Mouse (Mus musculus) urinary bladder, postnatal 25 days (tissue): ENCODE data around the gene Tiparp.

Experiments
- DNase-seq: peaks from one replicate; pipeline ENCODE4 v3.0.0; 2022; ENCODE audit warnings: low spot score

Gene Tiparp

GRCm38 (mm10) chr3:65585291-65585690 is 57.1 kb downstream of the Tiparp start:
- DNase-seq = no peak

DNA sequence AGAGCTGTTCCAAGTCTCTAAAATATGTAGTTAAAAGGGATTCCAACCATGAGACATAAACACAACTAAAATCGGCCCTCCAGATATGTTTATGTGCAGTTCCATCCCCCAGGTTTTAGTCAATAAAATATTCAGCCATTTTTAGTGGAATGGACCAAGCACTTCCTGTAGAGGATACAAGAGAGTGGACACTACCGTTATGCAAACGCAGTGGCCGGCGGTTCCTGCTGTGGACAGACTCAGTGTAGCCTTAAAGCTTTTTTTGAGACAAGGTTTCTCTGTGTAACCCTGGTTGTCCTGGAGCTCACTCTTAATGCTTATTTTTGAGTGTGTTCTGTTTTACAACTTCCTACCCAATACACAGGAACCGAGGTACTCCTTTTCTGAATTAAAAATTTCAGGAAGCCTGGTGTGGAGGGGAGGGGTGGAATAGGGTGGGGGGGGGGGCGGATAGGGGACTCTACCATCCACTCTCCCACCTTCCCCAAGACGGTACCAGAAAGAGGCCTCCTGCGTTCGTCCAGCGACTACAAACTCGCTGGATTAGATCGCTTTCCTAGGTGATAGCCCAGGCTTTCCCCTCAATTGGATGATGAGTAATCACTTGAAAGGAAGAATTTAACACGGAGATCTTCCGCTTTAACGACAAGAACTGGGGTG is 57.7 kb downstream of the Tiparp start:
- no peak for DNase-seq

GRCm38 (mm10) chr3:65586483-65586905 is 58.3 kb downstream of the Tiparp start:
- peak; percentile 26 for DNase-seq

GRCm38 (mm10) chr3:65586966-65587365 is 58.8 kb downstream of the Tiparp start:
- DNase-seq = no peak

- DNase-seq = no peak
Measured at GRCm38 (mm10) chr3:65588424-65588823, 60.2 kb downstream of the Tiparp start.

- DNase-seq = no peak
Measured at GRCm38 (mm10) chr3:65592850-65593249, 64.6 kb downstream of the Tiparp start.

GRCm38 (mm10) chr3:65594493-65594892 is 66.3 kb downstream of the Tiparp start:
- no peak for DNase-seq

- no peak for DNase-seq
Measured at GRCm38 (mm10) chr3:65595196-65595595, 67.0 kb downstream of the Tiparp start.

- no peak for DNase-seq
Measured at GRCm38 (mm10) chr3:65598071-65598830, 70.0 kb downstream of the Tiparp start.

GRCm38 (mm10) chr3:65599151-65599550 is 70.9 kb downstream of the Tiparp start:
- no peak for DNase-seq

DNA sequence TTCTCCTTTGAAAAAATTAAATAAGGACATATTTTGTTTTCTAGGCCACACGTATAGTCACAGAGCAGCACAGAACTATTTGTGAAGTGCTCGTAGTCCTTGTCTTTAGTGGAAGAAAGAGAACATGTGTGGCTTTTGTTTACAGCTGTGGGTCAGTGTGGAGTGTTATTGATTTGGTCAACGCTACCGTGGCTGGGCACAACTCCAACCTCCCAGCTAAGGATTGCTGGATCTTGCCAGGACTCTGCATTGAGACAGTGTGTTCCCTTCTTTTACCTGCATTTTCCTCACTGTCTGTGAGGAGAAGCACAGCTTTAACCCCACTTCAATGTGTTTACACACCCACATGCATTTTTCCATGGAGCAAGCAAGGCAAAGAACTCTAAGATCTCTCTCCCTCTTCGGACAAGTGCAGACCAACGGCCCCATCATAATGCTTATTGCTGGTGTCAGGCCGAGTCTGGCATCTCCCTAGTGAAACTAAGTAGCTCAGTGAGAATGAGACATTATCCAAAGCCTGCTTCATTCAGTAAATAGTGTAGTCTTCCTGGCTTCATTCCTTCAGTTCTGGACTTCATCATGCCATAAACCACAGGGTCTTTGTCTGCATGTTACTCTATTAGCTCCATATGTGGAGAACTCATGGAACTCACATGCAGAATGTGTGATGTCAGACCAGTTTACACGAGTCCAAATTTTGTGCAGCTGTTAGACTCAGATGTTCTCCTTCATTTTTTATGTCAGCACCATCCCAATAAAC is 73.3 kb downstream of the Tiparp start:
- no peak for DNase-seq

DNA sequence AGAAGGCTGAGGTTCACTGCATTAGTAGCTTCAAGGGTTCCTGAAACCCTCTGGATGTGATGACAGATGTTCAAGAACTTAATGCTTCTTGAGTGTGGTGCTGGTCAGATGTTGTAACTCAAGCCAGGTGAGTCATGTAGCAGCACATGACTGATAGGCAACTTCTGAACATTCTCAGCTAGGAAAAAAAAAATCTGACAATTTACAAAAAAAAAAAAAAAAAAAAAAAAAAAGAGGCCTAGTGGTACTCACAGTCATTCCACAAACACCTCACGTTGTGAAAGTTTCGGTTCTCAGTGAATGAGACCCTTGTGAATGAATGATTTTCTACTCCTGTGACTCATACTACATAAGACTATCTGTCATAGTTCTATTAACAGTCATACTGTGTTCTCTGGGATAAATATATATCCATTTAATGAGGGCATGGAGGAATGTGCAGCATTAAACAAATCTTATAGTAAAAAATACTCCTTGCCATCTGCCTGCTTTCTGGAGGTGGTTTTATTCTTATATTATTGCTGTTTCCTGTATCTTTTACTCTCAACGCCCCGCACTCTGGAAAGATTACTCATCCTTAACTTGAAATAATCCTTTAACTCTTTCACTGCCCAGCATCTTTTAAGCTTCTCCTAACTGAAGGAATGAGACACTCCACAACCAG is 75.3 kb downstream of the Tiparp start:
- DNase-seq = no peak
